Comparison of ENCODE assay signal across 9 mouse cellular contexts in the genomic region with DNA sequence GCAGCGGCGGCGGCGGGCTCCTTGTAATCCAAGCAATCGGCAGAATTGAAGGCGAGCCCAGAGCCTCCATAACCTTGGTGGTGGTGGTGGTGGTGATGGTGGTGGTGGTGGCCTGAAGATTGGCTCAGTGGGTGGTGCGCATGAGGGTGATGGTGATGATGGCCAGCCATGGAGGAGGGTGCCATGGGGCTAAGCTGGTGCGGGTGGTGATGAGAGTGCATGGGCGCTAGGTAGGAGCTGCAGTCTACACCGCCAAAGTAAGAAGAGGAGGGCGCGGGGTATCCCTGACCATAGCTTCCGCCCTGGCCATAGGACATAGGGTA. TPM values are rescaled to one million over a fixed set of nuclear protein-coding genes. Genes with fewer than 3 reads are reported as not detected.
DNase-seq lines count a peak whose midpoint lies in the region; ATAC-seq and TF ChIP-seq lines count a peak whose summit lies in the region.
"Had no signal": no experiment of that assay in that cellular context is flagged by ENCODE, and none has a peak within 500 bp of the region (broad histone marks: within the 10 kb centered on the region; RNA-seq: fewer than 3 reads in every experiment).

No protein-coding gene starts in this region.

- H3K4me1 ChIP-seq in heart, embryonic 10.5 days = peaks cover 39% of the 10 kb centered on the region
- H3K4me1 ChIP-seq in kidney, postnatal 0 days (replicated peaks; ENCODE audit: insufficient read depth, low read length) = peaks cover 17% of the 10 kb centered on the region; the same call in 1 of the 2 replicates
- peaks cover 34% of the 10 kb centered on the region for H3K4me1 ChIP-seq in stomach, embryonic 15.5 days

- no peak overlapping the region for H3K27ac ChIP-seq in heart, embryonic 10.5 days
- H3K27ac ChIP-seq in kidney, postnatal 0 days = no peak overlapping the region
- no peak overlapping the region for H3K27ac ChIP-seq in stomach, embryonic 15.5 days

- H3K36me3 ChIP-seq in heart, embryonic 10.5 days = no peaks in the 10 kb centered on the region
- H3K36me3 ChIP-seq in kidney, postnatal 0 days (ENCODE audit: insufficient read depth, low read length) = no peaks in the 10 kb centered on the region
- no peaks in the 10 kb centered on the region for H3K36me3 ChIP-seq in stomach, embryonic 15.5 days

- peaks cover 100% of the 10 kb centered on the region for H3K27me3 ChIP-seq in heart, embryonic 10.5 days (ENCODE audit: insufficient read depth, poor library complexity, severe bottlenecking)
- H3K27me3 ChIP-seq in kidney, postnatal 0 days (ENCODE audit: insufficient read depth, low read length) = peaks cover 87% of the 10 kb centered on the region
- H3K27me3 ChIP-seq in stomach, embryonic 15.5 days (replicated peaks) = peaks cover 89% of the 10 kb centered on the region

- no peak overlapping the region for H3K9ac ChIP-seq in kidney, postnatal 0 days (ENCODE audit: low read depth, low read length)
- H3K9ac ChIP-seq in stomach, embryonic 15.5 days = no peak overlapping the region

- no peak for TF ChIP-seq CTCF in kidney, postnatal 0 days (IDR thresholded peaks at IDR 0.05; ENCODE audit: low read depth)

- WGBS in heart, embryonic 10.5 days = 3% methylated on average over 13 of the region's 13 CpGs
- WGBS in kidney, postnatal 0 days = 5% methylated on average over 13 of the region's 13 CpGs
- WGBS in stomach, embryonic 15.5 days = 2% methylated on average over 13 of the region's 13 CpGs

- DNase-seq in heart, embryonic 10.5 days (ENCODE audit: low spot score) = peak; percentile 76
- DNase-seq in heart, postnatal 14 days = no peak
- DNase-seq in right cerebral cortex, postnatal 10 days (ENCODE audit: low spot score in 2 of 2) = peak; percentile 31 to 40
- DNase-seq in right cerebral cortex, adult 18-20 months = no peak
- no peak for DNase-seq in kidney, postnatal 0 days (ENCODE audit: low spot score)
- no peak for DNase-seq in retina, embryonic 14.5 days (ENCODE audit: low spot score)
- no peak for DNase-seq in thymus, adult 18-20 months

- H3K9me3 ChIP-seq in heart, embryonic 10.5 days = no peaks in the 10 kb centered on the region
- no peaks in the 10 kb centered on the region for H3K9me3 ChIP-seq in kidney, postnatal 0 days (replicated peaks; ENCODE audit: low read length)
- H3K9me3 ChIP-seq in stomach, embryonic 15.5 days = no peaks in the 10 kb centered on the region

- no peak for ATAC-seq in kidney, postnatal 0 days (replicated peaks; ENCODE audit: low FRiP score, low read depth)
- ATAC-seq in stomach, embryonic 15.5 days (ENCODE audit: insufficient read depth, low FRiP score, low read depth) = no peak

- intact Hi-C loops in heart, postnatal 14 days (cut with DNase I) = no loop called here

- H3K4me2 ChIP-seq in kidney, postnatal 0 days (ENCODE audit: low read length) = peak overlapping the region; percentile 41
- peak overlapping the region; percentile 47 for H3K4me2 ChIP-seq in stomach, embryonic 15.5 days

- peak overlapping the region; percentile 55 for H3K4me3 ChIP-seq in heart, embryonic 10.5 days
- H3K4me3 ChIP-seq in kidney, postnatal 0 days (replicated peaks; ENCODE audit: low read depth, low read length) = peak overlapping the region; percentile 26
- peak overlapping the region; percentile 29 for H3K4me3 ChIP-seq in stomach, embryonic 15.5 days (replicated peaks)

RNA-seq across cellular contexts. Expression of a gene that starts 6.4 kb away (rescaled TPM):
- polyA plus RNA-seq in heart, embryonic 10.5 days (2016; fragmentation: Nextera tagmentation; extraction: Ambion mirVana) = 0.12 and 0.33 TPM in 2 replicates
- under 1 TPM in 1 of 2 experiments, not detected in 1; 0.10 TPM for total RNA-seq in heart, postnatal 14 days (2021)
- not detected in 2 replicates for polyA plus RNA-seq in kidney, postnatal 0 days (2015; fragmentation: Nextera tagmentation; extraction: Ambion mirVana)
- polyA plus RNA-seq in stomach, embryonic 15.5 days (2015; fragmentation: Nextera tagmentation; extraction: Ambion mirVana) = 0.06 and 0.09 TPM in 2 replicates
- total RNA-seq: neutrophil, adult 5-6 weeks had no signal

Comparison
In these comparisons a context has a peak if more than half of its experiments do, and no peak if none do; other contexts are left out.
1. DNase-seq: peak in heart, embryonic 10.5 days (single experiment) and right cerebral cortex, postnatal 10 days (2 of 2); none in heart, postnatal 14 days (0 of 2), right cerebral cortex, adult 18-20 months (single experiment), kidney, postnatal 0 days (single experiment), retina, embryonic 14.5 days (single experiment) and thymus, adult 18-20 months (0 of 2).
2. Peak in every context shown above with its lines, with median percentiles within 50 percentile points of each other: H3K4me3 ChIP-seq.